Mouse (Mus musculus) liver, embryonic 14.5 days (tissue): ENCODE data around the gene 4930558K02Rik. TPM values are rescaled to one million over a fixed set of nuclear protein-coding genes. Genes with fewer than 3 reads are reported as not detected.

Experiments
- ATAC-seq: fragments of 200-750 bp; cut with Nextera tagmentation; 2 replicates; pipeline ENCODE4 v1.8.0; 2017; ENCODE audit warnings: moderate number of reproducible peaks, mild to moderate bottlenecking, moderate library complexity; ENCODE audit not compliant: insufficient read depth
- DNase-seq, 3 experiments: peaks; one replicate each; pipeline ENCODE4 v3.0.0-alpha.2; 2012 to 2013; ENCODE audit warnings: low read depth in 3 of 3, low spot score in 3 of 3
- H3K27ac ChIP-seq: fragments of 300-500 bp; sonication (generic); 2 replicates; pipeline ENCODE4 v1.5.1; 2014; ENCODE audit warnings: moderate library complexity, mild to moderate bottlenecking, control low read depth, inconsistent platforms
- H3K27me3 ChIP-seq: fragments of 300-500 bp; sonication (generic); 2 replicates; pipeline ENCODE4 v1.6.1; 2014; ENCODE audit warnings: mild to moderate bottlenecking, low read length, moderate library complexity; ENCODE audit not compliant: control insufficient read depth, insufficient read depth
- H3K36me3 ChIP-seq: fragments of 300-500 bp; sonication (generic); replicated peaks from 2 replicates; pipeline ENCODE4 v1.6.1; 2014; ENCODE audit warnings: low read depth; ENCODE audit not compliant: control insufficient read depth, insufficient read depth
- H3K4me1 ChIP-seq, 2 experiments: fragments of 200-500 bp in 1 of 2; fragments of 300-500 bp in 1 of 2; sonication (generic) in 1 of 2; replicated peaks; 2 replicates each; pipeline ENCODE4 v1.6.1; 2012 to 2014; ENCODE audit warnings: antibody characterized with exemption in 1 of 2, inconsistent platforms in 1 of 2, low read length in 1 of 2; ENCODE audit not compliant: control insufficient read depth in 2 of 2, insufficient read depth in 2 of 2
- H3K4me2 ChIP-seq: fragments of 300-500 bp; sonication (generic); 2 replicates; pipeline ENCODE4 v1.6.1; 2014; ENCODE audit warnings: low read depth, mild to moderate bottlenecking, control low read depth, moderate library complexity
- H3K4me3 ChIP-seq, 2 experiments: fragments of 200-500 bp in 1 of 2; fragments of 300-500 bp in 1 of 2; sonication (generic) in 1 of 2; 2 replicates each; pipeline ENCODE4 v1.5.1; 2012 to 2014; ENCODE audit warnings: low read depth in 2 of 2, low read length in 2 of 2, mild to moderate bottlenecking in 2 of 2, control low read depth in 1 of 2, inconsistent platforms in 1 of 2, moderate library complexity in 1 of 2; ENCODE audit not compliant: insufficient read depth in 1 of 2
- H3K9ac ChIP-seq: fragments of 300-500 bp; sonication (generic); replicated peaks from 2 replicates; pipeline ENCODE4 v1.6.1; 2014; ENCODE audit warnings: mild to moderate bottlenecking, control low read depth, moderate library complexity
- H3K9me3 ChIP-seq: fragments of 300-500 bp; sonication (generic); 2 replicates; pipeline ENCODE4 v1.6.1; 2016; ENCODE audit warnings: low read length, mixed read lengths; ENCODE audit not compliant: control insufficient read depth
- CTCF ChIP-seq: IDR thresholded peaks from 2 replicates; pipeline ENCODE4 v1.5.1; 2016; ENCODE audit warnings: antibody characterized with exemption, low read depth, control low read depth
- EP300 ChIP-seq: IDR thresholded peaks from 2 replicates; pipeline ENCODE4 v1.6.1; 2016; ENCODE audit warnings: antibody characterized with exemption, low read depth
- WGBS: fragments of 180-500 bp; shearing (Covaris S2); extraction: QIAGEN DNeasy Blood & Tissue Kit; methylation state at CpG from one replicate; pipeline ENCODE4 v1.1.7; 2014; ENCODE audit not compliant: insufficient replicate concordance; 5-methylcytosine and 5-hydroxymethylcytosine counted together
- polyA plus RNA-seq, 2 experiments: library from polyadenylated mRNA; depleted of rRNA in 1 of 2; stranded (reverse) in 1 of 2; unstranded in 1 of 2; fragments of >200 nt; fragmentation: Nextera tagmentation in 1 of 2; extraction: Ambion mirVana in 1 of 2; gene quantifications; 2 replicates each; pipeline versions ENCODE4 v1.2.1 to v1.2.3; 2012 to 2014

The 4930558K02Rik gene
- polyA plus RNA-seq, 2 experiments: not detected

DNA sequence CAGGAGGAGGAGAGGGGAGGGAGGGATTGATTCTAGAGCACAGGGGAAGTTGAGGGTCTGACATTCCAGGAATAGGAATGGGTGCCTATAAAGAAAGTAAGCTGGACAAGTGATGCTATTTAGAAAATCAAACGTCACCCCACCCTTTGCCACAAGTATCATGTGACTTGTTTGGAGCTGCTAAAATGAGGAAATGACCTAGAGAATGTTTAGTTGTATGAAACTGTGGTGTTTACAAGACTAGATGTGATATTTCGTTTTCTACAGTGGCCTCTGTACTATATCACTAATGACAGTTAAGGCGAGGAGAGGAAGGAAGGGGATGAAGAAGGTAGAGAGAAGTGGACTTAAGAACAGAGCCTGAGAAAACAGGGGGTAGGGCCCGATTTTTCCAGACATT lies 19.3 kb upstream of the 4930558K02Rik start:
- DNase-seq: no peak
- Histone ChIP-seq H3K9me3 (no peaks in the 10 kb centered on the region), H3K4me1 (0 out of 4 replicates have a peak, but pooled peaks cover 0 to 4% of the 10 kb centered on the region in 2 experiments), H3K9ac (no peak overlapping the region), H3K36me3 (no peaks in the 10 kb centered on the region), H3K27me3 (no peaks in the 10 kb centered on the region), H3K27ac (no peak overlapping the region), H3K4me2 (no peak overlapping the region), H3K4me3 (no peak overlapping the region)
- ATAC-seq: no peak
- TF ChIP-seq CTCF (no peak), EP300 (no peak)
- WGBS: 25% methylated on average over 4 of the region's 4 CpGs

DNA sequence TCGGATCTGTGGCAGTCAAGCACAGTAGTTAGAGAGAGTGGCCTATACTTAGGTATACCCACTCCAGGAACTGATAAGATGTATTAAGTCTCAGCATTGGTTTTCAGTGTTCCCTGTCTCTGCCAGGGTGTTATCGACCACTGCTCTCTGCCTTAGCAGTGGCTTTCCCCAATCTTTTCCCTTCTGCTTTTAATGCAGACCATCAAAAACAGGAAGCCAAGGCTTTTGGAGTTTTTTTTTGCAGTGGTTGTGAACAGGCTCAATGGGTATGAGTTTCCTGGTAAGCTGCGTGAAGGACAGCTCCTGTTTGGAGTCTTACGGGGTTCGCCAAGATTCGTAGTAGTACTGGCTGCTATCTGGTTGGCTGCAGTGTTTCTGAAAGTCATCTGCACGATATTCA lies 13.0 kb upstream of the 4930558K02Rik start:
- DNase-seq (no peak), ATAC-seq (no peak)
- TF ChIP-seq CTCF: no peak
- no peak for TF ChIP-seq EP300
- no peaks in the 10 kb centered on the region for H3K9me3 ChIP-seq
- H3K4me3 ChIP-seq: no peak overlapping the region
- 40% methylated on average over 7 of the region's 7 CpGs for WGBS
- 0 out of 4 replicates have a peak, but pooled peaks cover 0 to 2% of the 10 kb centered on the region in 2 experiments for H3K4me1 ChIP-seq
- no peak overlapping the region for H3K4me2 ChIP-seq
- no peaks in the 10 kb centered on the region for H3K36me3 ChIP-seq
- H3K27ac ChIP-seq: no peak overlapping the region
- H3K9ac ChIP-seq: no peak overlapping the region
- H3K27me3 ChIP-seq: no peaks in the 10 kb centered on the region

DNA sequence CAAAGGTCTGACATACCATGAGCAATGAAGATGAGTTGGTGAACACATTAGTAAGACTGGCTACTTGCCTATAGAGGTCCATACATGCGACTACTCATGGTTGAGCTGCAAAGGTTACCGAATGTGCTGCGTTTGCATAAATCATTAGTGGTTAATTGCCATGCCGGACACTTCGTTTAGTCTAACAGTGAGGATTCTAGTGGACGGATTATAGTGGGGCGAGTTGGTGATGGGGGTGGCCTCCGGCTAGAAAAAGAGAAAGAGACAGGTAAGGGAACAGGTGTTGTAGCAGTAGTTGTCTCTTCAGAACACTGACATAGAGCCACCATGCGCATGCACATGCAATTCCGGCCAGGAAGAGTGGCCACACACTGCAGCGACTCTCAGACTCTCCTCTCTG lies 12.4 kb upstream of the 4930558K02Rik start:
- WGBS: 76% methylated on average over 11 of the region's 11 CpGs
- Histone ChIP-seq H3K27me3 (no peaks in the 10 kb centered on the region), H3K9me3 (no peaks in the 10 kb centered on the region), H3K36me3 (no peaks in the 10 kb centered on the region), H3K9ac (no peak overlapping the region), H3K27ac (no peak overlapping the region), H3K4me3 (no peak overlapping the region), H3K4me2 (no peak overlapping the region), H3K4me1 (0 out of 4 replicates have a peak, but pooled peaks cover 0 to 2% of the 10 kb centered on the region in 2 experiments)
- DNase-seq (no peak), ATAC-seq (no peak)
- no peak for TF ChIP-seq CTCF

DNA sequence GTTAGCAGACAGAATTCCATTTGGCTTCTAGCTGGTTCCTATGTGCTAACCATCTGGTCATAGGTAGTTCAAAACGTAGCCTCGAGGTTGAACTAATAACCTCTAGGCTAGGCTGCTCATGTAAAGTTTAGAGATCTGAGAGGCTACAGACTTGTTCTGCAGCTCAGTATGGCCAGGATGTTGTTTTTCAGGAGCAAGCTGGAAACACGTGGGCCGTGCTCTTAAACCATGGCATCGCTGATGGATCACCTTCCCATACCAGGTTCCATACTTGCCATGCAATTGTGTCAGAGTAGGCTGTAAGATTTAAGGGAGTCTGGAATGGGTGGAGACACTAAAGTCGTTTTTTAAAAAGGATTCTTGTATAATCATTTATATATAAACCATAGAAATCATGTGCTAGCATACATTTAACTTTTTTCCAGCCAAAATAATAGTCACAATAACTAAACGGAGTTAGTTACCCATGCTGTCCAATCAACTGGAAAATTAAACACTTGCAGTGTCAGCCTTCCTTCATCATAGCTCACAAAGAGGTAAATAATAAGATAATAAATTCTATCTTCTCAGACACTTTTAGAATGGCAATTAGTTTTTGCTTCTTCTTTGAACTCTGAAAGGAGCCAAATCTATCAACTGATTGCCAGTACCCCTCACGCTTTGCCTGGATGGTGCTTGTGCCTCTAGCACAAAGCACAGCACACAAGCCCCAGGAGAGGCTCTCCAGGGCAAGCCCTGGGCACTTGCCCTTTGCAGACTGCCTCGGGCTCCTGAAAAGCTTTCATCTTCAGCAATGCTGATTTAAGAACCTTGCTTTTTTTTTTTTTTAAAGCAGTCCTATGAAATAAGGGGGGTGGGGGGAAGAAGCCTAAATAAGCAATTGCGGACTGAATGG lies 11.5 kb upstream of the 4930558K02Rik start:
- H3K9me3 ChIP-seq: no peaks in the 10 kb centered on the region
- TF ChIP-seq CTCF: no peak
- TF ChIP-seq EP300: no peak
- no peak overlapping the region for H3K4me3 ChIP-seq
- no peak overlapping the region for H3K9ac ChIP-seq
- WGBS: 64% methylated on average over 10 of the region's 10 CpGs
- no peak overlapping the region for H3K4me2 ChIP-seq
- H3K27me3 ChIP-seq: no peaks in the 10 kb centered on the region
- no peak overlapping the region for H3K27ac ChIP-seq
- no peak for ATAC-seq
- H3K4me1 ChIP-seq: no peaks in the 10 kb centered on the region
- H3K36me3 ChIP-seq: no peaks in the 10 kb centered on the region
- DNase-seq: no peak

DNA sequence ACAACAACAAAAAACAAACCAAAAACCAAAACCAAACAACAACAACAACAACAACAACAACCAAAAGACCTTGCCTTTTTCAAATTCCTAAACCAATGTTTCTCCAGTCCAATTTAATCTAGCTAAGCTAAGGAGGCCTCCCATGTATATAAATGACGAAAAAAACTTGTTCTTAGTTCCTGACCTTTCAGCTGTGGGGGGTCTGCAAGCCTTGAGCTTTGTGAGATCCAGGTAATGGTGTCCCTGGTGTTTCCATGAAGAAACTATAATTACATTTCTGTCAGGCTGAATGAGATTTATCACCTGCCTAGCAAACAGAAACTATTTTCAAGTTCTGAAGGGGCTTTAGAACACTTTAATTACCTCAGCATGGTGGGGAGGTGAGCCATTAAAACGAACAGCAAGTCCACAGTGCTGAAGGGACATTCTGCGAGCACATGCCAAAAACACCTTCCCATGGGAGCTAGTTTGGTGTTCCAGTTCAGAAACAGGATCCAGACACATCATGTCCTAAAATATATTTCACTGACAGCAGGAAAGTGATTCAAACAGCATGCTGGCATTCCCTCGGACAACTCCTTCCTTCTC lies 4.6 kb upstream of the 4930558K02Rik start:
- Histone ChIP-seq H3K27me3 (no peaks in the 10 kb centered on the region), H3K4me3 (no peak overlapping the region), H3K4me1 (no peaks in the 10 kb centered on the region), H3K36me3 (no peaks in the 10 kb centered on the region), H3K4me2 (no peak overlapping the region), H3K27ac (no peak overlapping the region), H3K9ac (no peak overlapping the region), H3K9me3 (no peaks in the 10 kb centered on the region)
- TF ChIP-seq CTCF (no peak), EP300 (no peak)
- DNase-seq (no peak), ATAC-seq (no peak)
- 51% methylated on average over 4 of the region's 4 CpGs for WGBS
